Mouse (Mus musculus) liver, adult 10 weeks (tissue): ENCODE measurements around the gene Hint1. TPM values are rescaled to one million over a fixed set of nuclear protein-coding genes. Genes with fewer than 3 reads are reported as not detected.

ENCODE experiments used
- polyA plus RNA-seq: library from polyadenylated mRNA; stranded (reverse); fragments of 350-450 nt; fragmentation: Illumina TruSeq; extraction: RNeasy Lipid Tissue Mini Kit (QIAGEN cat#74804); gene quantifications from one replicate; pipeline ENCODE4 v1.2.3, GENCODE M21; 2014; ENCODE audit warnings: low read depth, low replicate concordance

Gene Hint1
- 215 TPM for polyA plus RNA-seq

DNA sequence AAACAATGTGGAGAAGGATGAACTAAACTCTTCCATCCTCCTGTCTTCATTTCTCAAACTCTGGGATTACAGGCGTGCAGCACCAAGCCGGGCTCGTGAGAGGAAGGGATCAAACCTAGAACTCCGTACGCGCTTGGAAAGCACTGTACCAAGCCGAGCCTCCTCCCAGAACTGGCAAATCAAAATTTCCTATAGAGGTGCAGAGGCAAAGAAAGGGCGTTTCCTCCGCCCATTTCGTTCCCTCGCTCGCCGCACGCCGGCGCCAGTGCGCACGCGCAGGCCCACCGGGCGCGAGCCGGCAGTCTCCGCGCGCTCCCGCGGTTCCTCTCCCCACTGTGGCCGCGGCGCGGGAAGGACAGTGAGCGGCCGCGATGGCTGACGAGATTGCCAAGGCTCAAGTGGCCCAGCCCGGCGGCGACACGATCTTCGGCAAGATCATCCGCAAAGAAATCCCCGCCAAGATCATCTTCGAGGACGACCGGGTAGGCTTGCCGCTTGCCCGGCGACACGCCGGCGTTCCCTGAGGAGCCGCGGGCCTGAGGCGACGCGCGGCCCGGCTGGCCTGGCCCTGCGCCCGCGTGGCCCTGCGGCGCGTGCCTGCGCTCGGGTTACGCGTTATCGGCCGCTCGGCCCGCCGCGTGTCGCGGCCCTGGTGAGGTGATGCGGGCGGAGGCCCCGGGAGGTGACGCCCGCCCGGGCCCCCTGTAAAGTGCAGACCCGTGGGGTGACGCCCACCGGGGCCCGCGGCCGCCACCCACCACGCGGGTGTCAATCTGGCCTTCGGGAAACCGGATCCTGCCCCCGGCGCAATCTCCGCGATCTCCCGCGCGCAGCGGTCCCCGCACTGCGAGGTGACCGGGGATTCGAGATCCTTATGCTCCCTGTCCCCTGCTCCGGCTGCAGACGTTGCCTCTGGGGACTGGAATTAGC, at the start of gene Hint1:
Hint1 (plus strand) TSS at position 265 of the 930 bp plus-strand sequence.

DNA sequence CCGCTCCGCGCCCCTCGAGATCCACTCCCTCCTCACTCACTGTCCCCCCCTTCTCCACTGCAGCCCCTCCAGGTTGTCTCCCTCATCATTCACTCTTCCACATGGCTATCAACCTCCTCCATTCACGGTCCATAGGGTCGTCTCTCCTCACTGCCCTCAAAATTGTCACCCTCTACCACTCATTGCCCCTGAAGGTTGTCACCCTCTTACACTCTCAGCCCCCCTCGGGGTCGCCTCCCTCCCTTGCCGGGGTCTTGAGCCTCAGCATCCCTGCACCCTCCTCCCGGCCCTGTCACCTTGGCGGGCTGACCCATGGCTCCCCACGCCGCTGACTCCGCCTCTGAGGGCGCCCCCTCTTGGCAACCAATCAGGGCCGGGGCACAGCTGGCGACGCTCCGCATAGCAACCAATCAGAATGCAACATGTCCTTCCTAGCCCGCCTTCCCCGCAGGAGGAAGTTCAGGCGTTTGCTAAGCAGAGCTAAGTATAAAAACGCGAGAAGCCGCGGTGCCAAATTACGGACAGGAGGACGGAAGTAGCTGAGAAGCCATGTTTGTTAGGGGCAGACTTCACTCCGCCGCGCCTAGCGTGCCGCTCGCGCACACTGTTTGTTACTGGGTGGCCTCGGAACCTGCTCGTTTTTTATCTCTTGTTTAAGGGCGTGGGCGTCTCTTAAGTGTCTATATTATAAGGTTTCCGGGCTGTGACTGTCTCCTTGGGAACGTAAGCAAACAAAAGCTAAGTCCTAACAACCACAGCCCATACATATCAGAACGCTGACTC, 5.7 kb upstream of the Hint1 start, which contains the start of gene Lyrm7:
Lyrm7 (minus strand) TSS at position 661 of the 783 bp plus-strand sequence.

DNA sequence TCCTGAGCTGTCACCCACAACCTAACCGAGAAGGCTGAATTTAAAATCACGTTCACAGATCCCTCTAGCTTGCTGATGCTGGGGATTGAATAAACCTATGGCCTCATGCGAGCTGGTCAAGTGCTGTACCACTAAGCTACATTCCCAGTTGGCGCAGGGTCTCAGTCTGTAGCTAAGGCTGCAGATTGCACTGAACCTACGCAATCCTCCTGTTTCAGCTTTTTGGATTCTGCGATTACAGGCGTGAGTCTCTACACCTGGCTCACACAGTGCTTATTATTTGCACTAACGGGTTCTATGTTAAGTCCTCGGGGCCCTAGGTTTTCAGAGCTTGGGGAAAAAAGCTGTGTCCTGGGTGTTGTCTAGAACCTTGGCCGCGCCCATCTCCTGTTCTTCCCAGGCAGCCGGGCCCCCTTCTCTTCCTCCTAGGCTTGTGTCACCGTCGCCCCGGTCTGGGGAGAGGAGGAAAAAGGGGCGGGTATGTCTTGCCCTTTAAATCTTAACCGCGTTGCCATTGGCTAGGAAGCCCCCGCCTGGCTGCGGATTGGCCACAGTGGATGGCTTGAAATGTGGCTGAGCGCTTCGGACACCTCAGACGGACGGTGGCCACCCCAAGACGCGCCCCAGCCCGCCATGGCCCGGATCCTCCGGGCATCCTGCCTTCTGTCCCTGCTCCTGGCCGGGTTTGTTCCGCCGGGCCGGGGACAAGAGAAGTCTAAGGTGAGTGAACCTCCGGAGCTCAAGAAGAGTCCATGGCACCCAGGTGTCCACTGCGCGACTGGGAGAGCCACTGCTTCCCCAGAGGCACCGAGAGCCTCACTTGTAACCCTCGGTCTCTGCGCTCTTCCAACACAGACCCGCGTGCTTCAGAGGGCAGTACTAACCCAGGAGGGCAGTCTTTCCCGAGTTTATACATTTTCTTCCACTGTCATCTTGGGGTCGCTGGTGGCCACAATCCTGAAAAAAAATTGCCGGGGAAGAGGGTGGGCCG, 36.4 kb downstream of the Hint1 start, which contains the start of gene Gpx3:
Gpx3 (plus strand) TSS at position 121 of the 991 bp plus-strand sequence.

Other genes starting within 250 kb of the Hint1 start
- 7.7 TPM for gene Cdc42se2, start 78.7 kb upstream of the Hint1 start, polyA plus RNA-seq
- gene Lyrm7, start 5.5 kb upstream of the Hint1 start, polyA plus RNA-seq: 7.6 TPM
- gene Gpx3, start 36.1 kb downstream of the Hint1 start, polyA plus RNA-seq: 2.6 TPM
- 0.85 TPM for gene Tnip1, start 96.5 kb downstream of the Hint1 start, polyA plus RNA-seq
- 22.9 TPM for gene Anxa6, start 167.1 kb downstream of the Hint1 start, polyA plus RNA-seq
- gene Ccdc69, start 211.7 kb downstream of the Hint1 start, polyA plus RNA-seq: 0.37 TPM
- 36.8 TPM for gene Gm2a, start 231.7 kb downstream of the Hint1 start, polyA plus RNA-seq